Mouse (Mus musculus) hindbrain, embryonic 16.5 days (tissue): ENCODE data around the gene Atr. TPM values are rescaled to one million over a fixed set of nuclear protein-coding genes. Genes with fewer than 3 reads are reported as not detected.
"Not testable (repeated sequence)": the region's sequence is repeated elsewhere in the genome, so short reads cannot be mapped to it uniquely, and the experiment has no call there.

ENCODE experiments used
- ATAC-seq: fragments of 200-750 bp; cut with Nextera tagmentation; 2 replicates; pipeline ENCODE4 v1.8.0; 2017; ENCODE audit warnings: moderate TSS enrichment, moderate library complexity
- H3K27ac ChIP-seq: fragments of 300-500 bp; sonication (generic); 2 replicates; pipeline ENCODE4 v1.5.1; 2014; ENCODE audit warnings: low read depth, mild to moderate bottlenecking, control low read depth, low read length, moderate library complexity
- H3K27me3 ChIP-seq: fragments of 300-500 bp; sonication (generic); replicated peaks from 2 replicates; pipeline ENCODE4 v1.6.1; 2014; ENCODE audit warnings: low read length; ENCODE audit not compliant: control insufficient read depth, insufficient read depth
- H3K36me3 ChIP-seq: fragments of 300-500 bp; sonication (generic); 2 replicates; pipeline ENCODE4 v1.6.1; 2014; ENCODE audit warnings: mild to moderate bottlenecking, low read length, moderate library complexity, mixed read lengths; ENCODE audit not compliant: control insufficient read depth, insufficient read depth
- H3K4me1 ChIP-seq: fragments of 300-500 bp; sonication (generic); 2 replicates; pipeline ENCODE4 v1.6.1; 2014; ENCODE audit warnings: low read depth, low read length; ENCODE audit not compliant: control insufficient read depth, insufficient read depth
- H3K4me2 ChIP-seq: fragments of 300-500 bp; sonication (generic); 2 replicates; pipeline ENCODE4 v1.6.1; 2014; ENCODE audit warnings: mild to moderate bottlenecking, low read length, control low read depth, moderate library complexity
- H3K4me3 ChIP-seq: fragments of 300-500 bp; sonication (generic); 2 replicates; pipeline ENCODE4 v1.5.1; 2014; ENCODE audit warnings: mild to moderate bottlenecking, low read length, control low read depth, moderate library complexity
- H3K9ac ChIP-seq: fragments of 300-500 bp; sonication (generic); 2 replicates; pipeline ENCODE4 v1.6.1; 2014; ENCODE audit warnings: low read depth, mild to moderate bottlenecking, control low read depth, low read length, moderate library complexity
- H3K9me3 ChIP-seq: fragments of 300-500 bp; sonication (generic); 2 replicates; pipeline ENCODE4 v1.6.1; 2014; ENCODE audit warnings: mild to moderate bottlenecking, low read length, moderate library complexity; ENCODE audit not compliant: control insufficient read depth
- WGBS: fragments of 180-500 bp; shearing (Covaris S2); extraction: QIAGEN DNeasy Blood & Tissue Kit; methylation state at CpG from one replicate; pipeline ENCODE4 v1.1.7; 2014; 5-methylcytosine and 5-hydroxymethylcytosine counted together
- polyA plus RNA-seq: library from polyadenylated mRNA; unstranded; fragments of >200 nt; fragmentation: Nextera tagmentation; extraction: Ambion mirVana; gene quantifications from 2 replicates; pipeline ENCODE4 v1.2.1, GENCODE M21; 2015

The Atr gene
- polyA plus RNA-seq, 1 experiment from 2014 or later = 9.1 TPM

- no peaks in the 10 kb centered on the region for H3K9me3 ChIP-seq
- ATAC-seq = no peak
- H3K9ac ChIP-seq = no peak overlapping the region
- H3K4me3 ChIP-seq = no peak overlapping the region
- H3K4me2 ChIP-seq = no peak overlapping the region
- H3K27ac ChIP-seq = no peak overlapping the region
- H3K4me1 ChIP-seq = peaks cover 6% of the 10 kb centered on the region
- 94% methylated on average over 7 of the region's 7 CpGs for whole genome bisulfite sequencing
- H3K27me3 ChIP-seq = no peaks in the 10 kb centered on the region
- no peaks in the 10 kb centered on the region for H3K36me3 ChIP-seq
Measured at GRCm38 (mm10) chr9:95958041-95958730, 100.8 kb downstream of the Atr start.

GRCm38 (mm10) chr9:95958731-95959105 is 101.3 kb downstream of the Atr start:
- not testable (repeated sequence) for H3K27me3 ChIP-seq, H3K36me3 ChIP-seq, H3K27ac ChIP-seq, H3K9me3 ChIP-seq, H3K4me1 ChIP-seq, H3K9ac ChIP-seq, H3K4me3 ChIP-seq, H3K4me2 ChIP-seq, ATAC-seq
- 94% methylated on average over 2 of the region's 2 CpGs for WGBS

GRCm38 (mm10) chr9:95959246-95959645 is 101.8 kb downstream of the Atr start:
- 79% methylated on average over 6 of the region's 6 CpGs for WGBS
- no peak overlapping the region for H3K4me2 ChIP-seq
- ATAC-seq = no peak
- no peak overlapping the region for H3K9ac ChIP-seq
- peaks cover 3% of the 10 kb centered on the region; the same call in 1 of the 2 replicates for H3K36me3 ChIP-seq
- no peak overlapping the region for H3K4me3 ChIP-seq
- H3K27me3 ChIP-seq = no peaks in the 10 kb centered on the region
- peaks cover 6% of the 10 kb centered on the region for H3K4me1 ChIP-seq
- no peak overlapping the region for H3K27ac ChIP-seq
- no peaks in the 10 kb centered on the region for H3K9me3 ChIP-seq

- no peak overlapping the region for H3K9ac ChIP-seq
- peaks cover 5% of the 10 kb centered on the region; the same call in 1 of the 2 replicates for H3K36me3 ChIP-seq
- no peak for ATAC-seq
- no peak overlapping the region for H3K4me2 ChIP-seq
- H3K27ac ChIP-seq = no peak overlapping the region
- peaks cover 6% of the 10 kb centered on the region for H3K4me1 ChIP-seq
- H3K9me3 ChIP-seq = no peaks in the 10 kb centered on the region
- WGBS = 85% methylated on average over 3 of the region's 3 CpGs
- no peaks in the 10 kb centered on the region for H3K27me3 ChIP-seq
- no peak overlapping the region for H3K4me3 ChIP-seq
Measured at GRCm38 (mm10) chr9:95959732-95960428, 102.5 kb downstream of the Atr start.

- H3K27me3 ChIP-seq = no peaks in the 10 kb centered on the region
- peaks cover 6% of the 10 kb centered on the region for H3K4me1 ChIP-seq
- H3K9me3 ChIP-seq = no peaks in the 10 kb centered on the region
- no peak overlapping the region for H3K4me3 ChIP-seq
- peaks cover 5% of the 10 kb centered on the region; the same call in 1 of the 2 replicates for H3K36me3 ChIP-seq
- no peak for ATAC-seq
- no peak overlapping the region for H3K4me2 ChIP-seq
- no peak overlapping the region for H3K9ac ChIP-seq
- no peak overlapping the region for H3K27ac ChIP-seq
Measured at GRCm38 (mm10) chr9:95961058-95961457, 103.7 kb downstream of the Atr start.

GRCm38 (mm10) chr9:95964037-95964436 is 106.6 kb downstream of the Atr start:
- Histone ChIP-seq H3K27ac (no peak overlapping the region), H3K36me3 (peaks cover 8% of the 10 kb centered on the region)
- ATAC-seq = no peak

GRCm38 (mm10) chr9:95978279-95978678 is 120.9 kb downstream of the Atr start:
- no peaks in the 10 kb centered on the region for H3K9me3 ChIP-seq
- H3K27me3 ChIP-seq = no peaks in the 10 kb centered on the region
- ATAC-seq = no peak
- no peaks in the 10 kb centered on the region for H3K4me1 ChIP-seq
- no peak overlapping the region for H3K4me2 ChIP-seq
- H3K9ac ChIP-seq = no peak overlapping the region
- H3K4me3 ChIP-seq = no peak overlapping the region
- H3K27ac ChIP-seq = no peak overlapping the region
- H3K36me3 ChIP-seq = peaks cover 13% of the 10 kb centered on the region
- WGBS = 92% methylated on average over 2 of the region's 2 CpGs

More at GRCm38 (mm10) chr9:95964037-95964436, 106.6 kb downstream of the Atr start:
- Histone ChIP-seq H3K9ac (no peak overlapping the region), H3K4me3 (no peak overlapping the region), H3K9me3 (no peaks in the 10 kb centered on the region), H3K4me1 (no peaks in the 10 kb centered on the region), H3K27me3 (no peaks in the 10 kb centered on the region), H3K4me2 (no peak overlapping the region)
- 95% methylated on average over 13 of the region's 13 CpGs for WGBS

GRCm38 (mm10) chr9:95979896-95980295 is 122.5 kb downstream of the Atr start:
- Histone ChIP-seq H3K4me2 (no peak overlapping the region), H3K9me3 (no peaks in the 10 kb centered on the region), H3K27me3 (no peaks in the 10 kb centered on the region), H3K9ac (no peak overlapping the region), H3K4me3 (no peak overlapping the region), H3K27ac (no peak overlapping the region), H3K4me1 (no peaks in the 10 kb centered on the region), H3K36me3 (peaks cover 15% of the 10 kb centered on the region)
- 72% methylated on average over 6 of the region's 6 CpGs for WGBS
- no peak for ATAC-seq

- Histone ChIP-seq H3K4me1 (no peaks in the 10 kb centered on the region), H3K27ac (no peak overlapping the region), H3K4me2 (no peak overlapping the region), H3K9me3 (no peaks in the 10 kb centered on the region), H3K9ac (no peak overlapping the region), H3K4me3 (no peak overlapping the region), H3K36me3 (peaks cover 25% of the 10 kb centered on the region), H3K27me3 (no peaks in the 10 kb centered on the region)
- whole genome bisulfite sequencing = 98% methylated on average over 2 of the region's 2 CpGs
- no peak for ATAC-seq
Measured at GRCm38 (mm10) chr9:95992255-95992654, 134.9 kb downstream of the Atr start.
